Mouse (Mus musculus) limb, embryonic 14.5 days (tissue): Measurements from ENCODE around the gene Flcn. TPM values are rescaled to one million over a fixed set of nuclear protein-coding genes. Genes with fewer than 3 reads are reported as not detected.
A peak's percentile ranks its signal among the peaks of the same experiment; 100 is the strongest.

ENCODE experiments used
- ATAC-seq: fragments of 200-750 bp; cut with Nextera tagmentation; 2 replicates; pipeline ENCODE4 v1.8.0; 2017; ENCODE audit warnings: low read depth, moderate number of reproducible peaks, moderate TSS enrichment; ENCODE audit not compliant: low FRiP score
- DNase-seq: peaks from one replicate; pipeline ENCODE4 v3.0.0-alpha.2; 2015; ENCODE audit warnings: low spot score
- H3K27ac ChIP-seq: fragments of 300-500 bp; sonication (generic); replicated peaks from 2 replicates; pipeline ENCODE4 v1.5.1; 2014; ENCODE audit warnings: low read depth, mild to moderate bottlenecking, low read length, moderate library complexity, mixed read lengths
- H3K27me3 ChIP-seq: fragments of 300-500 bp; sonication (generic); 2 replicates; pipeline ENCODE4 v1.6.1; 2014; ENCODE audit warnings: low read length, mixed read lengths; ENCODE audit not compliant: control insufficient read depth, insufficient read depth
- H3K36me3 ChIP-seq: fragments of 300-500 bp; sonication (generic); 2 replicates; pipeline ENCODE4 v1.6.1; 2014; ENCODE audit warnings: mild to moderate bottlenecking, low read length, moderate library complexity, mixed read lengths; ENCODE audit not compliant: control insufficient read depth, insufficient read depth
- H3K4me1 ChIP-seq: fragments of 300-500 bp; sonication (generic); 2 replicates; pipeline ENCODE4 v1.6.1; 2014; ENCODE audit warnings: antibody characterized with exemption, low read length, mixed read lengths; ENCODE audit not compliant: control insufficient read depth, insufficient read depth
- H3K4me2 ChIP-seq: fragments of 300-500 bp; sonication (generic); replicated peaks from 2 replicates; pipeline ENCODE4 v1.6.1; 2014; ENCODE audit warnings: low read depth, mild to moderate bottlenecking, low read length, moderate library complexity; ENCODE audit not compliant: severe bottlenecking
- H3K4me3 ChIP-seq: fragments of 300-500 bp; sonication (generic); replicated peaks from 2 replicates; pipeline ENCODE4 v1.5.1; 2014; ENCODE audit warnings: low read length
- H3K9ac ChIP-seq: fragments of 300-500 bp; sonication (generic); 2 replicates; pipeline ENCODE4 v1.6.1; 2014; ENCODE audit warnings: mild to moderate bottlenecking, low read depth, low read length, moderate library complexity; ENCODE audit not compliant: severe bottlenecking
- H3K9me3 ChIP-seq: fragments of 300-500 bp; sonication (generic); 2 replicates; pipeline ENCODE4 v1.6.1; 2016; ENCODE audit warnings: low read length; ENCODE audit not compliant: control insufficient read depth
- POLR2A ChIP-seq: fragments of 200-500 bp; IDR thresholded peaks from 2 replicates; pipeline ENCODE4 v1.8.0; 2012; ENCODE audit warnings: inconsistent platforms, mild to moderate bottlenecking, moderate library complexity, borderline replicate concordance; ENCODE audit not compliant: insufficient read depth, insufficient read length; ENCODE audit errors: extremely low read depth
- WGBS: fragments of 180-500 bp; shearing (Covaris S2); extraction: QIAGEN DNeasy Blood & Tissue Kit; methylation state at CpG from one replicate; pipeline ENCODE4 v1.1.7; 2014; 5-methylcytosine and 5-hydroxymethylcytosine counted together
- polyA plus RNA-seq, 2 experiments: library from polyadenylated mRNA; depleted of rRNA in 1 of 2; stranded (reverse) in 1 of 2; unstranded in 1 of 2; fragments of >200 nt; fragmentation: Nextera tagmentation in 1 of 2; extraction: Ambion mirVana in 1 of 2; gene quantifications; 2 replicates each; pipeline versions ENCODE4 v1.2.1 to v1.2.3; 2012 to 2014

Flcn gene
- polyA plus RNA-seq, 2 experiments: 27.6 to 51.1 TPM

DNA sequence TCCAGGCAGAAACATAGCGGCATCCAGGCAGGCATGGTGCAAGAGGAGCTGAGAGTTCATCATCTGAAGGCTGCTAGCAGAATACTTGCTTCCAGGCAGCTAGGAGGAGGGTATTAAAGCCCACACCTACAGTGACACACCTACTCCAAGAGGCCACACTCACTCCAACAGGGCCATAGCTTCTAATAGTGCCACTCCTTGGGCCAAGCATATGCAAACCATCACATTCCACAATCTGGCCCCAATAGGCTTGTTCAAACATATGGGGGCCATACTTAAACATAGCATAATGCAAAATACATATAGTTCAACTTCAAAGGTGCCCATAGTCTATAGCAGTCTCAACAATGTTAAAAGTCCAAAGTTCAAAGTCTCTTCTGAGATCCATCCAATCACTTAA lies 20.5 kb downstream of the Flcn start:
- no peak overlapping the region for H3K9ac ChIP-seq
- DNase-seq (no peak), ATAC-seq (no peak)
- H3K9me3 ChIP-seq: no peaks in the 10 kb centered on the region
- TF ChIP-seq POLR2A: no peak
- H3K4me1 ChIP-seq: peaks cover 3% of the 10 kb centered on the region; the same call in 1 of the 2 replicates
- 95% methylated on average over 1 of the region's 1 CpGs for WGBS
- H3K4me3 ChIP-seq: no peak overlapping the region
- H3K36me3 ChIP-seq: peaks cover 35% of the 10 kb centered on the region
- no peak overlapping the region for H3K4me2 ChIP-seq
- no peaks in the 10 kb centered on the region for H3K27me3 ChIP-seq
- H3K27ac ChIP-seq: no peak overlapping the region

DNA sequence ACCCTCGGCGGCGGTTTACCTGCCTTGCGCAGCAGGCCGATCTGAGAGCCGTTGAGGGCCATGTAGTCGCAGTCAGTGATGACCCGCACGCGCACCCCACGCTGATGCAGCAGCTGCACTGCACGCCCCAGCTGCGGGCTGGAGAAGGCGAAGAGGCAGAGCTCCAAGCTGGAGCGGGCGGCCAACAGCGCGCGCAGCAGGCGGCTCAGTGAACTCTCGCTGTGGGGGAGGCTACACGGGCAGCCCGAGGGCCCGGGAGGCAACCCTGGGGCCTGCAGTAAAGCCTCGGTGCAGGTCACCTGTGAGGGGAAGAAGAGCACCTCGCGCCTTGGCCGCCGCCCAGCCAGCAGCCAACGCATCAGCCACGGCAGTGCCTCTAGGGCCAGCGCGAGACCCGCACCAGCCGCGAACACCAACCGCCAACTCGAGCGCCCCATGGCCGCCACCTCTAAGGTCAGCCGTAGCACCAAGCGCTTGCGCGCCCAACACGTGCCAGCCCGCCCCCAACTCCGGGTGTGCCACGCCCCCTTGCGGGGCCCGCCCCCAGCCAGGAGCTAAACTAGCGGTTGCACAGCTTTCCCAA lies 22.5 kb downstream of the Flcn start, which contains the start of gene Pld6:
TSS of gene Pld6 (minus strand) at position 447 of the 583 bp plus-strand sequence.
- H3K27ac ChIP-seq: no peak within 1 kb of the TSS
- H3K9me3 ChIP-seq: no peaks in the 10 kb centered on the region
- WGBS: 1% methylated on average over 49 of the region's 51 CpGs
- H3K9ac ChIP-seq: peak within 1 kb of the TSS; percentile 62
- DNase-seq: peak; percentile 47
- H3K36me3 ChIP-seq: peaks cover 15% of the 10 kb centered on the region
- peak; percentile 80 for ATAC-seq
- H3K4me3 ChIP-seq: peak within 1 kb of the TSS; percentile 49
- peaks cover 3% of the 10 kb centered on the region; the same call in 1 of the 2 replicates for H3K4me1 ChIP-seq
- no peaks in the 10 kb centered on the region for H3K27me3 ChIP-seq
- peak within 1 kb of the TSS; percentile 96 for H3K4me2 ChIP-seq
- no peak for TF ChIP-seq POLR2A

DNA sequence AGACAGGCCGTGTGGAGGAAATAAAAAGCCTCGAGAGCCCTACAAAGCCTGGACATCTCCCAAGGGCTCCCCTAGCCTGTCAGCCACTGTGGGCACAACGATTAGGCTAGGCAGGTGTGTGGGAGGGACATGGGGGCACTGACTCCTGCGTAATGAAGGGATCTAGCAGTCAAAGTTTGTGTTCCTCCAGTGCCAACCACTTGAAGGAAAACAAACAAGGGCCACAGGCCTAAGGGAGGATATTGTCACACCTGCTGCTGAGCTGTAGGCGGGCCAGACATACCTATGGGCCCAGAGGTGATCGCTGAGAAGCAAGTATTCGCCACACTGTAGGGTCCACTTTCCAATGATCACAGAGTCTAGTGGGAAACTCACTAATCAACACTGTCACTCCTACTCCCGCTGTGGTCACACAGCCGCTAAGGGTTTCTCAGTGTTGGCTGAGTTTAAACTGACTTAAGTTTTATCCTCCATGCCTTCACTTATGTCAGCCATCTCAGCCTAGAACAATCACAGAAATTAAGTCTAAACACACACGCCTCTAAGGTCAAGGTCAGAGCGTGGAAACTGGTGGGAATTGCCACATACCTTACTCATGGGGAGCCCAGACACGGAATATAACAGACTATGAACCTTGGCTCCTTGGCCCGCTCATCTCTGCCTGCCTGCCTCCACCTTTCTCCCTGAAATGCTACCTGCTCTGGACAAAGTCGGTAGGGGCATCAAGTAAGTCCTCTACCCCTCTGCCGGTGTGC lies 23.2 kb downstream of the Flcn start:
- H3K9ac ChIP-seq: peak overlapping the region; percentile 62; the same call in 1 of the 2 replicates
- ATAC-seq (no peak), DNase-seq (no peak)
- peaks cover 3% of the 10 kb centered on the region; the same call in 1 of the 2 replicates for H3K4me1 ChIP-seq
- no peak overlapping the region for H3K27ac ChIP-seq
- peak overlapping the region; percentile 96 for H3K4me2 ChIP-seq
- 54% methylated on average over 15 of the region's 15 CpGs for WGBS
- no peak for TF ChIP-seq POLR2A
- H3K27me3 ChIP-seq: no peaks in the 10 kb centered on the region
- H3K4me3 ChIP-seq: peak overlapping the region; percentile 49
- peaks cover 9% of the 10 kb centered on the region for H3K36me3 ChIP-seq
- no peaks in the 10 kb centered on the region for H3K9me3 ChIP-seq

DNA sequence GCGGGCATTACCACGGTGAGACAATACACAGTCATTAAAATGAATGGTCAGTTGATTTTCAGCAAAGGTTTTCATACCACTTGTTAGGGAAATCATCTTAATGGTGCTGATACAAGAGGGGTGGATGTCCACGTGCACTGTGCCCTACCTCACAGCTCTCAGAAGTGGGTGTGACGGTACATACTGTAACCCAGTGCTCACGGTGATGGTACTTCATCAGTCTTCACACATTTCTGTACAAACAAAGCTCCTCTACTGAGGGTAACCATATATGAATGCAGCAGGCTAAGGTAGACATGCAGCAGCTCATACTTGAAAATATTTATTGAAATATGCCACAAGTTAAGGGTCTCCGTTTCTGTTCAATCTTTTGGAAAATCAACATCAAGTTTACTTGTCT lies 26.2 kb downstream of the Flcn start:
- Histone ChIP-seq H3K27ac (no peak overlapping the region), H3K36me3 (no peaks in the 10 kb centered on the region), H3K4me1 (peaks cover 3% of the 10 kb centered on the region; the same call in 1 of the 2 replicates), H3K4me2 (no peak overlapping the region), H3K4me3 (no peak overlapping the region), H3K9ac (no peak overlapping the region), H3K9me3 (no peaks in the 10 kb centered on the region), H3K27me3 (no peaks in the 10 kb centered on the region)
- no peak for ATAC-seq
- WGBS: 88% methylated on average over 6 of the region's 6 CpGs
- TF ChIP-seq POLR2A: no peak
- DNase-seq: no peak

DNA sequence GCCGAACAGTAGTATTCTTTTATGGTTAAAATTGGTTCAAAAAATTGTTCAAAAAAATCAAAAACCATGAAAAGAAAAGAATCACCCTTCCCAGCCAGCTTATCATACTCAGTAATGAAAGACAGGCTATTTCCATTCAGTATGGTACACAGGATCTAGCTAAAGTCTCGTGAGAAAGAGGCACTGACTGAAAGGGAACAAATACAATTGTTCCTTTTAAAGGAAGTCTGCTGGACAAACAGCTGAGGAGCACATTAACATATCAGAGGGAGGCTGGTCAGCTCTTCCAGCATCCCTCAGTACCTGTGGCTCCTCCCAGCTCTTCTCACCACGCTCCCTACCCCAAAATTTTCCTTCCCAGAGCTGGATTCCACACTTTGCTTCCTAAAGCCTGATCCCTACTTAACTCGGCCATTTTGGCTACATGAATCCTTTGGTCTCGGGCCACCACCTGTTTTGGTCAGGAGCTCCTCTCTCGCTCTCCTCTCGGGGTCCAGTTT lies 27.7 kb downstream of the Flcn start:
- H3K4me2 ChIP-seq: no peak overlapping the region
- TF ChIP-seq POLR2A: no peak
- no peaks in the 10 kb centered on the region for H3K27me3 ChIP-seq
- H3K36me3 ChIP-seq: peaks cover 8% of the 10 kb centered on the region
- H3K9ac ChIP-seq: no peak overlapping the region
- no peak for ATAC-seq
- no peak overlapping the region for H3K27ac ChIP-seq
- peaks cover 3% of the 10 kb centered on the region; the same call in 1 of the 2 replicates for H3K4me1 ChIP-seq
- H3K9me3 ChIP-seq: no peaks in the 10 kb centered on the region
- WGBS: 80% methylated on average over 7 of the region's 7 CpGs
- H3K4me3 ChIP-seq: no peak overlapping the region
- DNase-seq: no peak
